Mouse (Mus musculus): ENCODE measurements around the gene Arl8a. TPM values are rescaled to one million over a fixed set of nuclear protein-coding genes. Genes with fewer than 3 reads are reported as not detected.

Arl8a gene
- polyA plus RNA-seq, 1 experiment from 2014 or later: 42.9 TPM

DNA sequence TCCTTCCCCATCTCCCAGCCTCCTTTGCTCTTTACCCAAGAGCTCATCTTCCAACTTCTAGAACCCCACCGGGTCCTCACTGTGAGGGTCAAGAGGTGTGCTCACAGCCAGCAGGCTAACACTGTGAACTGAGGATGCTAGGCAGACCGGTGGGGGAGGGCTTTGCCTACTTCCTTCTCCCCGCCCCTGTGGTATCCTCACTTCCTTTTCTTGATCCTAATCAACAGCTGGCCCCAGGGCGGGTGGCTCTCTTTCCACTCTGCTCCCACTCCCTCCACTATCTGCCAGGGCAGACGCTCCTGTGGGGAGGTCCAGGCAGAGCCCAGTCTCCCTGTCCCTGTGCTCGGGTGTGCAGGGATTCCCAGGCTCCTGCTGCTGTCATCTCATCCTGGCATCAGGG, 15.6 kb upstream of the Arl8a start:
- Histone ChIP-seq H3K4me1 (replicated peaks; ENCODE audit: control insufficient read depth, insufficient read depth, low read length) (peaks cover 5% of the 10 kb centered on the region; the same call in 1 of the 2 replicates), H3K9me3 (ENCODE audit: control insufficient read depth, low read length) (no peaks in the 10 kb centered on the region), H3K36me3 (ENCODE audit: control insufficient read depth, insufficient read depth, low read length) (no peaks in the 10 kb centered on the region), H3K4me3 (ENCODE audit: low read length) (no peak overlapping the region), H3K27me3 (ENCODE audit: control insufficient read depth, insufficient read depth, low read depth, low read length) (peaks cover 5% of the 10 kb centered on the region; the same call in 1 of the 2 replicates), H3K4me2 (ENCODE audit: low read depth, low read length) (0 out of 2 replicates have a peak overlapping the region, but pooled peaks have one; percentile 2), H3K27ac (ENCODE audit: low read length) (peak overlapping the region; percentile 67), H3K9ac (ENCODE audit: low read length) (no peak overlapping the region)
- ATAC-seq (ENCODE audit: low read depth): 0 out of 2 replicates have a peak, but pooled peaks have one; percentile 30
- WGBS: 20% methylated on average over 6 of the region's 6 CpGs

DNA sequence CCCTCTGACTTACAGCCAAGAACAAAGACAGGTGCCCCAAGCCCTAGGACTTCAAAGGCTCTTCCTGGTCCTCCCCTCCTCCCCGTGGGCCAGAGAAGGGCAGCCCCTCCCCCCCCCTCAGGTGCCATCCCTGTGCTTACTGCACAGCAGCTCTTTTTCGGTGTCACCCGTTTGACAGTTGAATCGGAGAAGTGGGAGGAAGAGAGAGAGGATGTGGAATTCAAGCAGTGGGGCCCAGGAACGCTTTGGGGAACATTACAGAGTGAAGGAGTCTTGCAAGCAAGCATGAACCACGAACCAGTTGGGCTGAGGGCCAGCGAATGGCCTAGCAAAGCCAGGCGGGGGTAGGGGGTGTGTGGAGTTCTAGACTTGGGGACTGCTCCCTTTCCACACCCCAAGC, 15.1 kb upstream of the Arl8a start:
- Histone ChIP-seq H3K36me3 (ENCODE audit: control insufficient read depth, insufficient read depth, low read length) (no peaks in the 10 kb centered on the region), H3K9me3 (ENCODE audit: control insufficient read depth, low read length) (no peaks in the 10 kb centered on the region), H3K4me1 (replicated peaks; ENCODE audit: control insufficient read depth, insufficient read depth, low read length) (peaks cover 2% of the 10 kb centered on the region; the same call in 1 of the 2 replicates), H3K4me3 (ENCODE audit: low read length) (no peak overlapping the region), H3K27me3 (ENCODE audit: control insufficient read depth, insufficient read depth, low read depth, low read length) (peaks cover 5% of the 10 kb centered on the region; the same call in 1 of the 2 replicates), H3K9ac (ENCODE audit: low read length) (no peak overlapping the region), H3K27ac (ENCODE audit: low read length) (peak overlapping the region; percentile 67), H3K4me2 (ENCODE audit: low read depth, low read length) (no peak overlapping the region)
- ATAC-seq (ENCODE audit: low read depth): no peak
- WGBS: 22% methylated on average over 8 of the region's 8 CpGs

DNA sequence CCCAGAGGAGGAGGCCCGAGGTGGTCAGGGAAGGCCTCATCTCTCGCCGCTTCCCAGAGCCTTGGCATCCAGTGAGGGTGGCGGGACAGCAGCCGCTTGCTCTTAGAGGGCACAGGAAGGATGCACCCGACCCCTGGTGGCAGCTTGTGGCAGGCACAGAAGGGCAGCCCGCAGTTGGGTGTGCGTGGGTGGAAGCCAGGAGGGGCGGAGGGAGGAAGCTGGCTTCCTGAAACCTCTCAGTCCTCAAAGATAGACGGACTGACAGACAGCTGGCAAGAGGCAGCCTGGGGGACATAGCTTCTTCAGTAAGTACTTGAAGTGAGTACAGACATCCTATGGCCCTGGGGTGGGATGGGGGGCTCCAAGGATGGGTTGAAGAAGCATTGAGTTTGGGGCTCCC, 14.2 kb upstream of the Arl8a start, which contains the start of gene Ptpn7:
TSS of gene Ptpn7 (plus strand) at position 228 of the 400 bp plus-strand sequence.
- ATAC-seq (ENCODE audit: low read depth): peak; percentile 56
- Histone ChIP-seq H3K4me2 (ENCODE audit: low read depth, low read length) (peak within 1 kb of the TSS; percentile 12; the same call in 1 of the 2 replicates), H3K27ac (ENCODE audit: low read length) (peak within 1 kb of the TSS; percentile 48)

DNA sequence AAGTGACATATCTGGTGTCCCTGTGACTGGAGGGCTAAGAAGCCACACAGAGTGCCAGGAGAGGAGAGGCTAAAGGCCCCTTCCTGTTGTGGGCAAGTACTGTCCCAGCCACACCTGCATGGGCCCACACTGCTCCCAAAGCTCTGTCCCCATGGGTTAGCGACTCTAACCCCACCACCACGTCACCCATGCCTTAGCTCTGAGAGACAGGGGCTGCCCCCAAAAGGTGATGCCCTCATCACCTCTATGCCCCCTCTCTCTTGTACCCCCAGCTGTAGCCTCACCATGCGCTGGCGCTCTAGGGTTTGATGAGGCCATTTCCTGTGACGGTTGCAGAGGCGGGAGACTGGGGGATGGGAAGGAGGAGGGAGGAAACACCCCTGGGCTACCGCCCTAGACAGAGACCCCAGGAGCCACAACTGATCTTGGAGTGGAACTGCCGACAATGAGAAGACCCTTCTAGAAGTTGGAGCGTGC, 13.7 kb upstream of the Arl8a start:
- Histone ChIP-seq H3K4me1 (replicated peaks; ENCODE audit: control insufficient read depth, insufficient read depth, low read length) (peaks cover 2% of the 10 kb centered on the region; the same call in 1 of the 2 replicates), H3K9ac (ENCODE audit: low read length) (no peak overlapping the region), H3K9me3 (ENCODE audit: control insufficient read depth, low read length) (no peaks in the 10 kb centered on the region), H3K4me3 (ENCODE audit: low read length) (no peak overlapping the region), H3K36me3 (ENCODE audit: control insufficient read depth, insufficient read depth, low read length) (no peaks in the 10 kb centered on the region), H3K4me2 (ENCODE audit: low read depth, low read length) (peak overlapping the region; percentile 12; the same call in 1 of the 2 replicates), H3K27me3 (ENCODE audit: control insufficient read depth, insufficient read depth, low read depth, low read length) (peaks cover 5% of the 10 kb centered on the region; the same call in 1 of the 2 replicates), H3K27ac (ENCODE audit: low read length) (peak overlapping the region; percentile 48)
- ATAC-seq (ENCODE audit: low read depth): peak; percentile 6; the same call in 1 of the 2 replicates
- WGBS: 76% methylated on average over 9 of the region's 9 CpGs

More for the DNA sequence above, 14.2 kb upstream of the Arl8a start, which contains the start of gene Ptpn7:
- Histone ChIP-seq H3K9me3 (ENCODE audit: control insufficient read depth, low read length) (no peaks in the 10 kb centered on the region), H3K4me1 (replicated peaks; ENCODE audit: control insufficient read depth, insufficient read depth, low read length) (peaks cover 2% of the 10 kb centered on the region; the same call in 1 of the 2 replicates), H3K4me3 (ENCODE audit: low read length) (no peak within 1 kb of the TSS), H3K9ac (ENCODE audit: low read length) (peak within 1 kb of the TSS; percentile 1; the same call in 1 of the 2 replicates), H3K27me3 (ENCODE audit: control insufficient read depth, insufficient read depth, low read depth, low read length) (peaks cover 5% of the 10 kb centered on the region; the same call in 1 of the 2 replicates), H3K36me3 (ENCODE audit: control insufficient read depth, insufficient read depth, low read length) (no peaks in the 10 kb centered on the region)
- WGBS: 26% methylated on average over 10 of the region's 10 CpGs

DNA sequence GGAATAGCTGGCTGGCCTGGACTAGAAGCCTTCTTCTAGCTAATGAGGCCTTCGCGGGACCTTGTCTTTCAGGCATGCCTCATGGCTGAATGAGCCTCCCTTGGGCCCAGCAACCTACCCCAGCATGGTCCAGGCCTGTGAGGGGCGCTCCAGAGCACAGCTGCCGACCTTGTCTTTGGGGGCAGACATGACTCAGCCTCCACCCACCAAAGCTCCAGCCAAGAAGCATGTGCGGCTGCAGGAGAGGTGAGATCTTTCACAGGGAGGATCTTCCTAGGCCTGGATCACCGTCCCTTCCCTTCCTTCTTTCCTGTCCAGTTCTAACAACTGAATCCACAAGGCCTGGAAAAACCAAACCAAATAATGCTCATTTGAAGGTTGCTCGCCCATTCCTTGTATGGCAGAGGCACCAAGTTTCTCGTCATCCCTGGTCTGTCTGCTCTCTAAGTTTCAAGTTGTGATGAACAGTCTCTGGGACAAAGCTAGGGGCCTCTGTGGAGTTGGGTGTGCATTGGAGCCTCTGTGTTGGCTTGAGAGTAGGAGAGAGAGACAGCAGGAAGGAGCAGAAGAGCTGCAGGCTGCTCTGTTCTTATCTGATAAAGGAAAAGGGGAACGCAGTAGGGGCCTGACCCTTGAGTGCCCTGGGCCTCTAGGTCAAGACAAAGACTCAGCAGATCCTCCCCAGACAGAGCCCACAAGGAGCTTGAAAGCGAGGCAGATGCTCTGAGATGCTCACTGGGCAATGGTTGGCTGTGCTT, 12.8 kb upstream of the Arl8a start:
- no peak overlapping the region; the same call in 1 of the 2 replicates for H3K4me2 ChIP-seq (ENCODE audit: low read depth, low read length)
- H3K36me3 ChIP-seq (ENCODE audit: control insufficient read depth, insufficient read depth, low read length): no peaks in the 10 kb centered on the region
- H3K9ac ChIP-seq (ENCODE audit: low read length): no peak overlapping the region
- no peak overlapping the region for H3K27ac ChIP-seq (ENCODE audit: low read length)
- peaks cover 4% of the 10 kb centered on the region; the same call in 1 of the 2 replicates for H3K27me3 ChIP-seq (ENCODE audit: control insufficient read depth, insufficient read depth, low read depth, low read length)
- H3K9me3 ChIP-seq (ENCODE audit: control insufficient read depth, low read length): no peaks in the 10 kb centered on the region
- ATAC-seq (ENCODE audit: low read depth): no peak
- H3K4me1 ChIP-seq (replicated peaks; ENCODE audit: control insufficient read depth, insufficient read depth, low read length): peaks cover 2% of the 10 kb centered on the region; the same call in 1 of the 2 replicates
- no peak overlapping the region for H3K4me3 ChIP-seq (ENCODE audit: low read length)
- WGBS: 76% methylated on average over 10 of the region's 10 CpGs

DNA sequence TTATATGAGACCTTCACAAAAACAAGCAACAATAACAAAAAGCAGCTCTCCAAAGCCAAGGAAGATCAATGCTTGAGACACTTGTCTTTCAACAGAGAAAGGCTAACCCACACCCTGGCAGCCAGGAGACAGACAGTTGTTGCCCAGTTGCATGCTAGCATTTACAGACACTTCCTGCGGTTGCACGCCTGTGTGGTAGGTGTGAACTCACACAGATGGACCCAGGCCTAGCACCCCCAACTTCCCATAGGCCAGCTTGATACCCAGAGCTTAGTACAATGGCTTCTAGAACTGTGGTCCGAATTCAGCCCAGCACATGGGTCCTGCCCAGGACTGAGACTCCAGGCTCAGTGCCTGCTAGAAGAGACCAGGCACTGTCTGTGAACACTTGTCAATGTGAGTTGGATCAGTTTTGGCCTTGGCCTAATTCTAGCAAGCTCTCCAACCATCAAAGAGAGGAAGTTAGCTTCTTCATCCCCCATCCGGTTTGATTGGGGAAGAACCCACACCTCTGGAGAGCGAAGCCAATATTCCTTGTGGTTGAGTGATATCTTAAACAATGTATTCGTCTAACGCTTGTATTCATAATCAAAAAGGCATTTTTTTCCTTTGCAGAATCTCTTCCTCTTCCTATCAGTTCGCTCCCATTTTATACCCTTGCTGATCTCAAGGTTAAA, 11.4 kb upstream of the Arl8a start:
- no peak overlapping the region for H3K4me2 ChIP-seq (ENCODE audit: low read depth, low read length)
- no peaks in the 10 kb centered on the region for H3K9me3 ChIP-seq (ENCODE audit: control insufficient read depth, low read length)
- H3K36me3 ChIP-seq (ENCODE audit: control insufficient read depth, insufficient read depth, low read length): no peaks in the 10 kb centered on the region
- no peak overlapping the region for H3K9ac ChIP-seq (ENCODE audit: low read length)
- 77% methylated on average over 8 of the region's 8 CpGs for WGBS
- H3K4me3 ChIP-seq (ENCODE audit: low read length): no peak overlapping the region
- no peaks in the 10 kb centered on the region for H3K27me3 ChIP-seq (ENCODE audit: control insufficient read depth, insufficient read depth, low read depth, low read length)
- no peak for ATAC-seq (ENCODE audit: low read depth)
- H3K27ac ChIP-seq (ENCODE audit: low read length): no peak overlapping the region
- H3K4me1 ChIP-seq (replicated peaks; ENCODE audit: control insufficient read depth, insufficient read depth, low read length): peaks cover 2% of the 10 kb centered on the region; the same call in 1 of the 2 replicates

DNA sequence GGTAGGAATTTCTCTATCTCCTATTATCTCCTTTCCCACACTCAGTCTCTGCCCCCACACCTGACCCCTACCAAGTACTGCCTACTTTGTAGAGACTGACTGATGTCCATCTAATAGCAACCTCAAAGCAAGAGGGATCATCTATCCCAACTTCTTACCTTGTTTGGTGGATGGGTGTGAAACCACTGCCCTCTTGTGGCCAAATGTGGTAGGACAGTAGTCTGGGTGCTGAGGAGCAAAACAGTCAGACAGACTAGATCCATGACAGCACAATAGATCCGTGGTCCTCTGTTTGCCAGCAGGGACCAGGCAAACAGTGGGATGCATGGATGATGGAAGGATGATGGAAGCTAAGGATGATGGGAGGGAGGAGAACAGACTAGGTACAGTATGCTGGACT, 10.1 kb upstream of the Arl8a start:
- Histone ChIP-seq H3K9ac (ENCODE audit: low read length) (no peak overlapping the region), H3K9me3 (ENCODE audit: control insufficient read depth, low read length) (no peaks in the 10 kb centered on the region), H3K27ac (ENCODE audit: low read length) (no peak overlapping the region), H3K27me3 (ENCODE audit: control insufficient read depth, insufficient read depth, low read depth, low read length) (no peaks in the 10 kb centered on the region), H3K36me3 (ENCODE audit: control insufficient read depth, insufficient read depth, low read length) (no peaks in the 10 kb centered on the region), H3K4me1 (replicated peaks; ENCODE audit: control insufficient read depth, insufficient read depth, low read length) (no peaks in the 10 kb centered on the region), H3K4me2 (ENCODE audit: low read depth, low read length) (no peak overlapping the region), H3K4me3 (ENCODE audit: low read length) (no peak overlapping the region)
- 0 out of 2 replicates have a peak, but pooled peaks have one; percentile 11 for ATAC-seq (ENCODE audit: low read depth)
- 3% methylated on average over 1 of the region's 1 CpGs for WGBS

DNA sequence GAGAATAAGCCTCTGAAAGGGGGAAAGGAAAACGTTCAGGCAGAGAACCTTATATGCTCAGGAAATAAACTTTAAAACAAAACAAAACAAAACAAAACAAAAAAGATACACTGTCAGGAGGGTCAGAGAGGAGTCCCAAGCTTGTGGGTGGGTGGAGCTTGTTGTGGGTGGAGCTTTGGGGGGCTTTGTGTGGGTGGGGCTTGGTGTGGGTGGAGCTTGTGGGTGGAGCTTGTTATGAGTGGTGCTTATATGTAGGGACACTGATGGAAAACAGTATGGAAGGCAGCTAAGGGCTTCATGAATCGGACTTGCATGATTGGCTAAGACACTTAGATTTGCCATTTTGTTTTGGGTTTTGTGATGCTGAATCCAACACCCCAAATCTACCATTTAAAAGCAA, 6.7 kb upstream of the Arl8a start:
- H3K4me3 ChIP-seq (ENCODE audit: low read length): no peak overlapping the region
- H3K27ac ChIP-seq (ENCODE audit: low read length): no peak overlapping the region
- H3K27me3 ChIP-seq (ENCODE audit: control insufficient read depth, insufficient read depth, low read depth, low read length): no peaks in the 10 kb centered on the region
- no peak overlapping the region for H3K9ac ChIP-seq (ENCODE audit: low read length)
- H3K36me3 ChIP-seq (ENCODE audit: control insufficient read depth, insufficient read depth, low read length): no peaks in the 10 kb centered on the region
- no peaks in the 10 kb centered on the region for H3K9me3 ChIP-seq (ENCODE audit: control insufficient read depth, low read length)
- H3K4me2 ChIP-seq (ENCODE audit: low read depth, low read length): no peak overlapping the region
- WGBS: 67% methylated on average over 2 of the region's 2 CpGs
- ATAC-seq (ENCODE audit: low read depth): no peak
- H3K4me1 ChIP-seq (replicated peaks; ENCODE audit: control insufficient read depth, insufficient read depth, low read length): no peaks in the 10 kb centered on the region

DNA sequence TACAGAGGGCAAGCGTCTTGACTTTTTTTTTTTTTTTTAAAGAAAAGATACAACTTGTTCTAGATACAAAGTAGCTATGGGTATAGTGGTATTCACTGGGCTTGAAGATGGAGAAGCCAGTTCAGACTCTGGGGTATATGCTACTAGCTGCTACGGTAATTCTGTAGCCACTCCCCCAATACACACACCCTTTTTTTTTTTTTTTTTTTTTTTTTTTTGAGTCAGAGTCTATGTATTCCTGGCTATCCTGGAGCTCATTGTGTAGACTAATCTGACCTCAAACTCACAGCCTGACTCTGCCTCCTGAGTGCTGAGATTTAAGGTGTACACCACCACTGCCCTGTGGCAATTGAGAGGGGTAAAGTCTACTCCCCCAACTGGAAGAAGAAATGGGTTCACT, 4.2 kb upstream of the Arl8a start:
- ATAC-seq (ENCODE audit: low read depth): no peak

More for the DNA sequence above, 4.2 kb upstream of the Arl8a start:
- no peak overlapping the region for H3K27ac ChIP-seq (ENCODE audit: low read length)
- no peaks in the 10 kb centered on the region for H3K9me3 ChIP-seq (ENCODE audit: control insufficient read depth, low read length)
- H3K9ac ChIP-seq (ENCODE audit: low read length): no peak overlapping the region
- no peaks in the 10 kb centered on the region for H3K36me3 ChIP-seq (ENCODE audit: control insufficient read depth, insufficient read depth, low read length)
- H3K27me3 ChIP-seq (ENCODE audit: control insufficient read depth, insufficient read depth, low read depth, low read length): no peaks in the 10 kb centered on the region
- H3K4me2 ChIP-seq (ENCODE audit: low read depth, low read length): no peak overlapping the region
- WGBS: 51% methylated on average over 2 of the region's 2 CpGs
- H3K4me3 ChIP-seq (ENCODE audit: low read length): no peak overlapping the region
- peaks cover 3% of the 10 kb centered on the region; the same call in 1 of the 2 replicates for H3K4me1 ChIP-seq (replicated peaks; ENCODE audit: control insufficient read depth, insufficient read depth, low read length)

Measured in lung, embryonic 16.5 days (tissue).